Mouse (Mus musculus): ENCODE measurements around the gene Camta2. TPM values are rescaled to one million over a fixed set of nuclear protein-coding genes. Genes with fewer than 3 reads are reported as not detected.

Camta2 gene
- polyA plus RNA-seq, 1 experiment from 2014 or later, result 17.0 TPM

DNA sequence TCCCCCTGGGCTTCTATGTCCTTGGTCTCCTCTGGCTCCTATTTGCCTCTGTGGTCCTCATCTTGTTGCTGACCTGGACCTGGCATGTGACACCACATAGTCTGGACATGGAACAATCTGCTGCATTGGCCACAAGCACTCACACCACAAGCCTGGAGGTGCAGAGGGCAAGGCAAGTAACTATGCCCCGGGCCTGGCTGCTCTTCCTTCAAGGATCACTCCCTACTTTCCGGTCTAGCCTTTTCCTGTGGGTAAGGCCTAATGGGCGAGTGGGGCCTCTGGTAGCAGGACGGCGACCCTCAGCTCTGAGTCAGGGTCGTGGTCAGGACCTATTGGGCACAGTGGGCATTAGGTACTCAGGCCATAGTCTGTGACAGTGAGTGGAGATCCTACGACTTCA lies 46.7 kb downstream of the Camta2 start:
- no peaks in the 10 kb centered on the region for H3K9me3 ChIP-seq
- H3K27me3 ChIP-seq, result no peaks in the 10 kb centered on the region
- H3K36me3 ChIP-seq, result peaks cover 17% of the 10 kb centered on the region
- WGBS, result 84% methylated on average over 7 of the region's 7 CpGs
- H3K4me1 ChIP-seq, result peaks cover 13% of the 10 kb centered on the region
- no peak for ATAC-seq (replicated peaks)
- H3K4me3 ChIP-seq, result no peak overlapping the region
- H3K9ac ChIP-seq (replicated peaks), result no peak overlapping the region
- no peak overlapping the region for H3K4me2 ChIP-seq (replicated peaks)
- H3K27ac ChIP-seq (replicated peaks), result no peak overlapping the region

- no peak overlapping the region for H3K9ac ChIP-seq (replicated peaks)
- no peaks in the 10 kb centered on the region for H3K27me3 ChIP-seq
- 87% methylated on average over 8 of the region's 8 CpGs for whole genome bisulfite sequencing
- H3K4me3 ChIP-seq, result no peak overlapping the region
- no peak overlapping the region for H3K27ac ChIP-seq (replicated peaks)
- H3K36me3 ChIP-seq, result peaks cover 15% of the 10 kb centered on the region
- peaks cover under 1% of the 10 kb centered on the region; the same call in 1 of the 2 replicates for H3K4me1 ChIP-seq
- H3K4me2 ChIP-seq (replicated peaks), result no peak overlapping the region
- ATAC-seq (replicated peaks), result no peak
- no peaks in the 10 kb centered on the region for H3K9me3 ChIP-seq
These were observed 47.9 kb downstream of the Camta2 start for GRCm38 (mm10) chr11:70639976-70640375.

DNA sequence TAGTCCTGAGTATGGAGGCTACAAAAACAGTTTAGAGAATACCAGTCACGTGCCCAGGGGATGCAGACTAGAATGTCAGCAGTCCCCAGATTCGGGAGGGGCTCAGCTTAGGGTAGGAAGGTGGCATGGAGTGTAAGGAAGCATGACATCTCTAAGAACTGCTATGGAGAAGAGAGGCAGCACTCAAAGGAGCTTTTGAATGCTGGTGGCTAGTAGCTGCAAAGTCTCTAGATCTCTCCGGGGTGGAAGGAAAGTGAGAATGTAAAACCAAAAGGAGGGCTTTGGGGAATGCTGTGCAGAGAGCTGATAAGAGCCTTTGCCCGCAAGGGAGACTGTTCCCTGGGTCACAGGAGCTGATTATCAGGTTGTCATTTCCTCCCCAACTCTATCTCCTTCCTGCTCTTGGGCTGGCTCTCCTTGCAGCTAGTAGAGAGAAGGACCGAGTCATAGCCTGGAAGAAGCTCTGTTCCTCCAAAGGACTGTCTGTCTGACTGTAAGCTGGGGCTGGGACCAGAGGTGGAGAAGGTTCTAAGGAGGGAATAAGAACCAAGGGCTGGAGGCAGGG lies 49.1 kb downstream of the Camta2 start, which contains the start of gene Gp1ba:
Gene Gp1ba, plus strand, starts transcription at position 409 of the 565 bp plus-strand sequence.
- Histone ChIP-seq H3K4me2 (replicated peaks) (no peak within 1 kb of the TSS), H3K4me1 (no peaks in the 10 kb centered on the region), H3K27me3 (no peaks in the 10 kb centered on the region), H3K36me3 (0 out of 2 replicates have a peak, but pooled peaks cover 5% of the 10 kb centered on the region), H3K9ac (replicated peaks) (no peak within 1 kb of the TSS), H3K4me3 (no peak within 1 kb of the TSS), H3K27ac (replicated peaks) (no peak within 1 kb of the TSS), H3K9me3 (no peaks in the 10 kb centered on the region)
- ATAC-seq (replicated peaks), result no peak
- WGBS, result 59% methylated on average over 5 of the region's 5 CpGs

- no peak for ATAC-seq (replicated peaks)
- WGBS, result 86% methylated on average over 1 of the region's 1 CpGs
These were observed 49.6 kb downstream of the Camta2 start for GRCm38 (mm10) chr11:70638293-70638692.

DNA sequence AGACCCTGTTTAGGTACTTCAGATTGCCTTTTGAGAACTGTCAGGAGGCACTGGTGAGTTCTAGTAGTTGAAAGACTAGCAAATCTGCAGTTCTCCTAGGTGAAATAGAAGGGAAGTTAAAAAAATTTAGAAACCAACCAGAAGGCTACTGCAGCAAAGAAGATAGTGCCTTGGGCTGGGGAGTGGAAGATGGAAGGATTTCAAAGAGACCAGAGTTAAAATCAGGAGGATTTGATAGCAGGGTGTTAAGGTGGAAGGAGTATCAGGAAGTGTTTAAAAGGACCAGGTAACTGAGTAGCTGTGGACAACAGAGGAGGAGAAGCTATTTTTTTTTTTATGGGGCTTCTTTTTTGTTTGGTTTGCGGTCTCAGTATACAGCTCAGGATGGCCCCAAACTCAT lies 50.1 kb downstream of the Camta2 start:
- H3K27ac ChIP-seq (replicated peaks), result no peak overlapping the region
- H3K36me3 ChIP-seq, result 0 out of 2 replicates have a peak, but pooled peaks cover under 1% of the 10 kb centered on the region
- H3K4me2 ChIP-seq (replicated peaks), result no peak overlapping the region
- no peaks in the 10 kb centered on the region for H3K27me3 ChIP-seq
- H3K4me3 ChIP-seq, result no peak overlapping the region
- H3K9me3 ChIP-seq, result no peaks in the 10 kb centered on the region
- WGBS, result 85% methylated on average over 1 of the region's 1 CpGs
- no peak overlapping the region for H3K9ac ChIP-seq (replicated peaks)
- no peak for ATAC-seq (replicated peaks)
- no peaks in the 10 kb centered on the region for H3K4me1 ChIP-seq

More at GRCm38 (mm10) chr11:70638293-70638692, 49.6 kb downstream of the Camta2 start:
- Histone ChIP-seq H3K4me2 (replicated peaks) (no peak overlapping the region), H3K36me3 (0 out of 2 replicates have a peak, but pooled peaks cover 5% of the 10 kb centered on the region), H3K4me3 (no peak overlapping the region), H3K9ac (replicated peaks) (no peak overlapping the region), H3K27ac (replicated peaks) (no peak overlapping the region), H3K9me3 (no peaks in the 10 kb centered on the region), H3K4me1 (no peaks in the 10 kb centered on the region), H3K27me3 (no peaks in the 10 kb centered on the region)

DNA sequence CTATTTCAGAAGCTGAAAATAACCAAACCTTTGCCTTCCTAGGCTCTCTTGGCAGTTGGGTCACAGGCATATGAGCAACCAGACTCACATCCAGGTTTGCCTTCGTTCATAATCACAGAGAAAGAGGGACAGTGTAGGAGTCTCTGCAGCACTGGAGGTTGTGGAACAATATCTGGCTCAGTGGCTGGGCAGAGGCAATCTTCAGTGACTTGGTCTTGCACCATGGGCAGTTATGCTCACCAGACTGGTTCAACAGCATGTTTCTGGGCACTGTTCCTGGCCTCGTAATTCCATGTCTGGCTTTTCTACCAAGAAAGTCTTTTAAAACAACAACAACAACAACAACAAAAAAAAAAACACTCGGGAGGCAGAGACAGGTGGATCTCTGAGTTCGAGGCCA lies 52.3 kb downstream of the Camta2 start:
- Histone ChIP-seq H3K4me3 (no peak overlapping the region), H3K27ac (replicated peaks) (no peak overlapping the region), H3K27me3 (no peaks in the 10 kb centered on the region), H3K9ac (replicated peaks) (no peak overlapping the region), H3K36me3 (no peaks in the 10 kb centered on the region), H3K9me3 (no peaks in the 10 kb centered on the region), H3K4me1 (no peaks in the 10 kb centered on the region), H3K4me2 (replicated peaks) (no peak overlapping the region)
- no peak for ATAC-seq (replicated peaks)
- 78% methylated on average over 4 of the region's 4 CpGs for WGBS

- ATAC-seq (replicated peaks), result no peak
- Histone ChIP-seq H3K27me3 (no peaks in the 10 kb centered on the region), H3K27ac (replicated peaks) (no peak overlapping the region), H3K4me2 (replicated peaks) (no peak overlapping the region), H3K9ac (replicated peaks) (no peak overlapping the region), H3K36me3 (no peaks in the 10 kb centered on the region), H3K4me1 (no peaks in the 10 kb centered on the region), H3K9me3 (no peaks in the 10 kb centered on the region), H3K4me3 (no peak overlapping the region)
- 73% methylated on average over 7 of the region's 7 CpGs for WGBS
These were observed 57.8 kb downstream of the Camta2 start for GRCm38 (mm10) chr11:70630129-70630528.

DNA sequence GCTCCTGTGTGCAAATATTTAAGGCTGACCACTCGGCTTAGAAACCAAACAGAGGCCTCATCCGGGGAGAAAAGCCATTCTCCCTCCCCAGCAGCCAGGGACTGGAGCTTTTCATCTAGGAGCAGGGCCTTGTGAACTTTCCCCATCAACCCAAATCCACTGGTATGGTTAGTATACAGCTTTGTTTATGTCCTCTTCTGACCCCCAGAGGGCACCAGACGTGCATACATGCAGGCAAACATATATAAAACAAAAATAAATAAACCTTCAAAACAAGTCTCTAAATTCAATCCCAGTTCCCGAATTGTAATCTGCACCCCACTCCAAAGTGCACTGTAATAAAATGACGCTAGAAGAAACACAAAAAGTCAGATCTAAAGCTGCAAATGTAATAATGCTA lies 58.3 kb downstream of the Camta2 start:
- no peaks in the 10 kb centered on the region for H3K36me3 ChIP-seq
- H3K27ac ChIP-seq (replicated peaks), result no peak overlapping the region
- 60% methylated on average over 5 of the region's 5 CpGs for WGBS
- H3K4me3 ChIP-seq, result no peak overlapping the region
- no peaks in the 10 kb centered on the region for H3K27me3 ChIP-seq
- no peak overlapping the region for H3K4me2 ChIP-seq (replicated peaks)
- no peak overlapping the region for H3K9ac ChIP-seq (replicated peaks)
- no peak for ATAC-seq (replicated peaks)
- H3K4me1 ChIP-seq, result no peaks in the 10 kb centered on the region
- H3K9me3 ChIP-seq, result no peaks in the 10 kb centered on the region

DNA sequence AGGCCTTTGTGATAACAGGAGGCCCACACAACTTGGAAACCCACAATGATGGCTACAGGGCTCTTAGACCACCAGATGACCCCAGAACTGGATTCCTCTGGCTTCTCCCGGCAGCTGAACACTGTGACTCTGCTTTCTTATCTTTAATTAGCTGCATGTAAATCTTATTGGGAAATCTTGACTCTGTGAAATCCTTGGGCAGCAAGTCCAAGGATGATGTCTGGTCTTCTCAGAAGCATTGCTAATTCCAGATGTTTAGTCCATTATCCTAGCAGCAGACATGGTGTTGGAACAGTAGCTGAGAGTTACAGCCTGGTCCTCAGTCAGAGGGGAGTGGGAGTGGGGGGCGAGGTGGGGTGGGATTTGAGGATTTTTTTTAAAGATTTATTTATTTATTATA lies 59.5 kb downstream of the Camta2 start:
- ATAC-seq (replicated peaks), result no peak
- Histone ChIP-seq H3K9me3 (no peaks in the 10 kb centered on the region), H3K27me3 (no peaks in the 10 kb centered on the region), H3K9ac (replicated peaks) (no peak overlapping the region), H3K4me1 (no peaks in the 10 kb centered on the region), H3K36me3 (no peaks in the 10 kb centered on the region), H3K4me3 (no peak overlapping the region), H3K27ac (replicated peaks) (no peak overlapping the region), H3K4me2 (replicated peaks) (no peak overlapping the region)
- 81% methylated on average over 2 of the region's 2 CpGs for WGBS

DNA sequence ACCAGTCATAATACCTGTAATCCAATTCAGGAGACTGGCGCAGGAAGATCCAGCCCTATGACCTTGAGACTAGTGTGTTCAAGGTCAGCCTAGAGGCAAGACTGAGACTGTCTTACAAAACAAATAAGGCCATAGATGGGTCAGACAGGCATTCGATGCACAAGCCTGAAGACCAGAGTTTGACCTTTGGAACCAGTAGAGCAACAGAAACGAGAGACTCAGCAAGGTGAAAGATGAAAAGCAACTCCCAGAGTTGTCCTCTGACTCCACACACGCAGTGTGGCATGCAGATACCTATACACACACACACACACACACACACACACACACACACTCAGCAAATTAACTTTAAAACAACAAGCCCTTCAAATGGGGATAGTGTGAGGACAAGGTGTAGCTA lies 61.0 kb downstream of the Camta2 start:
- no peak for ATAC-seq (replicated peaks)
- no peak overlapping the region for H3K4me2 ChIP-seq (replicated peaks)
- no peak overlapping the region for H3K9ac ChIP-seq (replicated peaks)
- H3K4me3 ChIP-seq, result no peak overlapping the region
- WGBS, result 77% methylated on average over 4 of the region's 4 CpGs
- no peak overlapping the region for H3K27ac ChIP-seq (replicated peaks)
- H3K36me3 ChIP-seq, result no peaks in the 10 kb centered on the region
- H3K4me1 ChIP-seq, result no peaks in the 10 kb centered on the region
- H3K9me3 ChIP-seq, result no peaks in the 10 kb centered on the region
- H3K27me3 ChIP-seq, result no peaks in the 10 kb centered on the region

GRCm38 (mm10) chr11:70625473-70625872 lies 62.4 kb downstream of the Camta2 start:
- Histone ChIP-seq H3K4me2 (replicated peaks) (no peak overlapping the region), H3K36me3 (no peaks in the 10 kb centered on the region), H3K4me3 (no peak overlapping the region), H3K27ac (replicated peaks) (no peak overlapping the region), H3K9ac (replicated peaks) (no peak overlapping the region), H3K27me3 (no peaks in the 10 kb centered on the region), H3K4me1 (no peaks in the 10 kb centered on the region), H3K9me3 (no peaks in the 10 kb centered on the region)
- no peak for ATAC-seq (replicated peaks)
- 51% methylated on average over 4 of the region's 4 CpGs for WGBS

GRCm38 (mm10) chr11:70623053-70623742 lies 64.7 kb downstream of the Camta2 start:
- H3K9me3 ChIP-seq, result no peaks in the 10 kb centered on the region
- ATAC-seq (replicated peaks), result no peak
- no peaks in the 10 kb centered on the region for H3K36me3 ChIP-seq
- H3K4me3 ChIP-seq, result no peak overlapping the region
- H3K9ac ChIP-seq (replicated peaks), result no peak overlapping the region
- no peak overlapping the region for H3K4me2 ChIP-seq (replicated peaks)
- no peaks in the 10 kb centered on the region for H3K27me3 ChIP-seq
- 82% methylated on average over 10 of the region's 10 CpGs for WGBS
- no peak overlapping the region for H3K27ac ChIP-seq (replicated peaks)
- H3K4me1 ChIP-seq, result no peaks in the 10 kb centered on the region

All from forebrain, embryonic 15.5 days (tissue).